Mouse (Mus musculus): ENCODE results near the gene Pts.

Pts gene

GRCm38 (mm10) chr9:50528293-50528892 lies at the start of gene Pts:
Pts (minus strand) TSS chr9:50528724.
- peak; percentile 93 to 94 for DNase-seq (ENCODE audit: low spot score in 2 of 2)

GRCm38 (mm10) chr9:50569599-50570525 lies 41.3 kb upstream of the Pts start:
- no peak for DNase-seq (ENCODE audit: low spot score in 2 of 2)

- no peak for DNase-seq (ENCODE audit: low spot score in 2 of 2)
These were observed 39.4 kb upstream of the Pts start for GRCm38 (mm10) chr9:50567881-50568280.

DNA sequence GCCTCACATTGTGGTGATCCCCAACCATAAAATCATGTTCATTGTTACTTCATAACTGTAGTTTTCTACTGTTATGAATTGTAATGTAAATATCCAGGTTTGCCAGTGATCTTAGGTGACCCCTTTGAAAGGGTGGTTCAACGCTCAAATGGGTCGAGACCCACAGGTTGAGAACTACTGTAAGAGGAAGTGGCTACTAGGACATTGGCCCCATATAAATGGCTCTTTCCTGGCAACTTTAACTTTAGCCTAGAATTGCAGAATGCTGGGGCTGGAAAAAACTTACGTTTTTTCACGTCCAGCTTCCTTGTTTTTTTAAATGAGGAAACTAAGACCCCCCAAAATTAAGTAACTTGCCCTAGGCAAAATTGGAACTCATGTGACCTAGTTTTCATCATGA lies 38.8 kb upstream of the Pts start:
- DNase-seq (ENCODE audit: low spot score in 2 of 2) = no peak

GRCm38 (mm10) chr9:50565940-50566339 lies 37.4 kb upstream of the Pts start:
- no peak for DNase-seq (ENCODE audit: low spot score in 2 of 2)

- no peak for DNase-seq (ENCODE audit: low spot score in 2 of 2)
These were observed 36.6 kb upstream of the Pts start for GRCm38 (mm10) chr9:50565173-50565572.

DNA sequence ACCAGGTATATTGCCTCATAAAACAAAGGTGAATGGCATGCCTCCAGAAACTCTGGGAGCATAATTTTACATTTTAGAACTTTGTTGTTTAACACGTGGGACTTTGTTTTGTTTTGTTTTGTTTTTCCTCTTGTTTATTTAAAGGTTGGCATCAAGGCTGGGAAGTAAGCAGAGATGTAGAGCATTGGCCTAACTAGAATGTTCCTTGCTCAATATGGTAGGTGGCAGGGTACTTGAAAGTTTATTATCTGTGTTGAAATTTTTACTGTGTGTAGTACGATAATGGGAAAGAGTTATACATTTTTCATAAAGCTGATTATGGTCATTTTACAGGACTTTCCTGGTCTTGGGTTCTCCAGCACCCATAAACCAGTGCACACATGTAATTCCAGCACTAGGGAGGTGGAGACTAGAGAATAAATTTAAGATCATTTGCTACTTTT lies 33.4 kb upstream of the Pts start:
- DNase-seq (ENCODE audit: low spot score in 2 of 2) = no peak

DNA sequence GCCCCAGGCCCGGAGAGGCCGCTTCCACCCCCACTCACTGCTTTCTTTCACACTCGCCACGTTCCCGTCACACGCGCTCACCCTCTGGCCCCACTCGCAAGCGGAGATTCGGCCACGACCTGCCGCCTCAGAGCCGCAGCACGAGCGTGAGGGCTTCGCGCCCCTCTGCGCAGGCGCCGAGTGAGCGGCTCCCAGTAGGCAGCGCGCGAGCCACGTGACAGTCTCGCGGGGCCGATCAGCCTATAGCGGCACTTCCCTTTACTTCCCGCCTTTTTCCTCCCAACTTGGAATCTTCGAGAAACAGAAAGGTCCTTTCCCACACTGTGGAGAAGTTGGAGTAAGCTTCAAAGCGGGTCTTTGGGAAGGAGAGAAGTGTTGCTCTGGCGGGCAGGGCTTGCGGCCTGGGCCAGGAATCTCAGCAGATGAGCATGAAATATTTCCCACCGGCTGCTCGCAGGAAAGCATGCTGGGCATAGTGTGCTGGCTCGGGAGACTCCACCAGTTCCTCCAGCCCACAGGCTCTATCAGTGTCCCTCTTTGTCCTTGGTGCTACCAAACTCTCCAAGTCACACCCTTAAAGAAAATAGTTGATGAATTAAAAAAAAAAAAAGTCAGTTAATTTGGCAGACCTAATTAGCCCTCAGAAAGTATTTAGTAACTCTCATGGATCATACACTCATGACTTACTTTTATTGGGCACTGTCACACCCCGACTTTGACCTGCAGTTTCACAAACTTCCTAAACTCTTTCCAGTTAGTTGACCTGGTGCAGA lies 32.8 kb upstream of the Pts start, which contains the start of gene Tex12:
Tex12 (minus strand) TSS at position 181 of the 773 bp plus-strand sequence.
- no peak for DNase-seq (ENCODE audit: low spot score in 2 of 2)

- DNase-seq (ENCODE audit: low spot score in 2 of 2) = no peak
These were observed 26.5 kb upstream of the Pts start, which contains the start of gene Bco2 for GRCm38 (mm10) chr9:50555094-50555446. Bco2 (minus strand) TSS chr9:50555181.

GRCm38 (mm10) chr9:50554241-50555093 lies 25.9 kb upstream of the Pts start, which contains the start of gene Il18:
Il18 (plus strand) TSS chr9:50554827.
- peak; percentile 61 to 74 for DNase-seq (ENCODE audit: low spot score in 2 of 2)

GRCm38 (mm10) chr9:50553547-50553946 lies 25.0 kb upstream of the Pts start:
- no peak for DNase-seq (ENCODE audit: low spot score in 2 of 2)

DNA sequence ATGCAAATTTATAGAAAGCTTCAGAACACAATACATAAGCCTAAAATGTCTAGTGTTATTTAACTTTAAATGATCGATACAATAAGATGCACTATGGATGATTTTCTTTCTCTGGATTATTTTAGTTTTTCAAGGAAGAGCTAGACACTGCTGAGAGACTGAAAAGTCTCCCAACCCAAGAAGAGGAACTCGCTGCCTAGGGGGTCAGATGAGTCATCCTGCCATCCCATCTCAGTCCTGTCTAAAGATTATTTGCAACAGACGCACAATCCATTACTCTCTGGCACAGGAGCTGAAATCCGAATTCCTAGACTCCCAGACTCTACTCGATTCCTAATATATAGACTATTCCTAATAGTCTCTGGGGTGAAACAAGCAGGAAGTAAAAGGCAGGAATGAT lies 23.7 kb upstream of the Pts start:
- no peak for DNase-seq (ENCODE audit: low spot score in 2 of 2)

DNA sequence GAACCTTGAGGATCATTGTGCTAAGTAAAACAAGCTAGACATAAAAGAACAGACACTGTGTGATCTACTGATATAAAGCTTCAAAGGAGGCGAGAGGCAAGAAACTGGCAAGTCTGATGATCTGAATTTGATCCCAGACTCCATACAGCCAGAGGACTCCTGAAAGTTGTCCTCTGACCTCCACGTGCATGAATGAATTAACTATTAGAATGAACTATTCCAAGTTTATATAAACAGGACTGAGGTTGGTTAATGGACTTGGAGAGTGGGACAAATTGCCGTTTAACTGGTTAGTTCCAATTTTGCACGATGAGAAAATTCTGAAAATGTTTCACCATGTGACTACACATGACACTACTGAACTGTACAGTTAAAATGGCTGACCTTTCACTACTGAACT lies 20.4 kb upstream of the Pts start:
- no peak for DNase-seq (ENCODE audit: low spot score in 2 of 2)

GRCm38 (mm10) chr9:50547859-50548478 lies 19.4 kb upstream of the Pts start:
- no peak for DNase-seq (ENCODE audit: low spot score in 2 of 2)

DNA sequence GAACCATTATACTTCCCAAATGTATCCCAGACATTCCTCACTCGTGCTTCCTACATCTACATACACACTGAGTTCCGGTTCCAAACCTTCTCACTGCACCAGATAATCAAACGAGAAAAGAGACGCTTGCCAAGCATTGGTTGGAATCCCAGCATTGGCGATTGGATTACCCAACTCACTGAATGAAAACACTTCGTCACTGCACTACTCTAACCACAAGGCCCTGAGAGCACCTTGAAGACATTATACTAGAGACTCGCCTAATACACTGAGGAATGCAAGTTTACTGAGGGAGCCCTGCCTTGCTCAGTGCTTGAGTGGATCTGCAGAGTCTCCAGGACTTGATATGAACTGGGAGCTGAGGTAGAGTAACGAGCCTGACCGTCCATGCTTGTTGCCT lies 13.9 kb upstream of the Pts start:
- no peak for DNase-seq (ENCODE audit: low spot score in 2 of 2)

DNA sequence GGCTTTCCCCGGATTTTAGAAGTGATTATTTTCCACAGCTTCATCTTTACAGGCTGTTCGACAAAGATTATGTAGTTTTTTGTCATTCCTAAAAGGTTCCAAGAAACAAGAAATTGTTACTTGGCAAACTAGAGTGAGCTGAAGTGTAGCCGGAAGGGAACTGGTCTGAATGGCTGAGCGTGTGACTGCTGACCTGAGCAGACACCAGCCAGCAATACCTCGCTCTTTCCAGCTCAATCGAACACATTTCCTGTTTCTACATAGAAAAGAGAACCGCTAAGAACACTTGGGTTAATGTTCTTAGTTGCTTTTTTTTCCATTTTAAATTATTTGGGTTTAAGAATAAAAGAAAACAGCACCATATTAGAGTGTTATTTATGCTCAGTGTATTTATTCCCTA lies 11.6 kb upstream of the Pts start:
- DNase-seq (ENCODE audit: low spot score in 2 of 2) = no peak

GRCm38 (mm10) chr9:50537295-50537694 lies 8.8 kb upstream of the Pts start:
- no peak for DNase-seq (ENCODE audit: low spot score in 2 of 2)

- DNase-seq (ENCODE audit: low spot score in 2 of 2) = no peak
These were observed 8.1 kb upstream of the Pts start for GRCm38 (mm10) chr9:50536603-50537135.

- no peak for DNase-seq (ENCODE audit: low spot score in 2 of 2)
These were observed 7.4 kb upstream of the Pts start for GRCm38 (mm10) chr9:50535930-50536329.

DNA sequence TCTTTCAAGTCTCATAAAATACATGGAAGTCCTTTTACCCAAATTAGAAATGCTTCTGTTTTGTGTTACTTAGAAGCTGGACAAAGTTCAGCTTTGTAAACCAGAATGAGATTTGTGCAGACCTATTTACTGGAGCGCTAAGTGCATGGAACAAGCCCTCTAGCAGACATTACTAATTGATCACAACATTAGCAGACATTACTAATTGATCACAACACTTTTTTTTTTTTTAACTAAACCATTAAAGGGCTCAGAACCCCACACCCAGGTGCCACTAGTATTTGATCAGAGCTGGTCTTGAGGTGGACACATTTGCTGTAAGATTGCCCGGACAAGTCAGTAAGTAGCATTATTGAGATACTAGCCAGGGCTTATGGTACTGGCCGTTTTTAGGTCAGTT lies 5.3 kb upstream of the Pts start:
- no peak for DNase-seq (ENCODE audit: low spot score in 2 of 2)

DNA sequence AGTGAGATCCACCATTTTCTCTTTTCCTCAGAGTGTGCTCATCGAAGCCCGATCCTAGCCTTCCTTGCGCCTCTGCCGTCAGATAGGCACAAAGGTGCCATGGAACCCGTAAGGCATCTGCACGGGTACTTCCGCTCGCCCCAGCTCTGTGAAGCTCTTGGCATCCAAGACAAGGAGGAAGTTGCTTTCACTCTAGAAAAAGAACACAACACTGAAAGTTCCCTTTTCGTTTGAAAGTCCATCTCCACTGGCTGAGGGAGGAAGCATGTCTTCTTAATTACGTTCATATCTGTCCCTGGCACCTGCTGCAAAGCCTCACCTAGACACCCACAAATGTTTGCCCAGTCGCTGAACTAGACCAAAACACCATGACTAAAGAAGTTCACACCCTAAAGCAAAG lies 4.8 kb upstream of the Pts start:
- DNase-seq (ENCODE audit: low spot score in 2 of 2) = no peak
